Mouse (Mus musculus) adrenal gland, adult 8-10 months (tissue): ENCODE data around the gene Racgap1. TPM values are rescaled to one million over a fixed set of nuclear protein-coding genes. Genes with fewer than 3 reads are reported as not detected.

Experiments used
- DNase-seq: peaks from one replicate; pipeline ENCODE4 v3.0.0; 2022
- total RNA-seq, 4 experiments: library from RNA; stranded (reverse); gene quantifications; 2 replicates each; pipeline ENCODE4 v1.2.4; 2022

The Racgap1 gene
- total RNA-seq = 1 to 10 TPM; 2.5 to 5.6 (median 4.8) TPM

DNA sequence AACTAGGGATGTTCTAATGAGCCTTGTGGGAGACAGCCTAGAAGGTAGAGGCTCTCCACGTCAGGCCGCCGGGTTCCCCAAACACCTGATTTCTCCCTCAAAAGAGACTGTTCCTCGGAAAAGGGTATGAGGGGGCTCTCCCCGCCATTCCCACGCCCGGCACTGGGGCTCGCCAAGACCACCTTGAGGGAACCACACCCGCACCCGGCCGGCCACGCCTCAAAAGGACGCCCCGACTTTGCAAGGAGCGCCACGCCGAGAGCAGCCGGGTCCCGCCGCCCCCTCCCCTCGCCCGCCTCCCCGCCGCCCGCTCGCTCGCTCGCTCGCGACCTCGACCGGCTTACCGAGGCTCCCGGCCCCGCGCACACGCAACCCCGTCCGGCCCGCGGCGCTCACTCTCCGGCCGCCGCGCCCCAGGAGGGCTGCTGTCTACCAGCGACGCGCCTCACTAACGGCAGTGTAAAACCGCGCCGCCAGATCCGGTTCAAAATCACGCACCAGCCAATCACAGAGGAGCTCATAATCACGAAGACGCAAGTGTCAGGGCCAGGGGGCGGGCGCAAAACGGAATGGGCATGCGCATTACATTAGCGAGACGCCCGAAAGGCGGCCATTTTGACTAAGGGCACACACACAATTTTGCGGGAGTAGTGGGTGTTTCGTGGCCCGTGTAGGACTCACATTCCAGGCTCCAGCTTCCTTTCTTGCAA lies at the start of gene Racgap1:
Gene Racgap1 (minus strand): TSS at position 494 of the 710 bp plus-strand sequence.
- peak; percentile 95 for DNase-seq

- no peak for DNase-seq
These were observed 49.0 kb upstream of the Racgap1 start for GRCm38 (mm10) chr15:99700219-99701106.

DNA sequence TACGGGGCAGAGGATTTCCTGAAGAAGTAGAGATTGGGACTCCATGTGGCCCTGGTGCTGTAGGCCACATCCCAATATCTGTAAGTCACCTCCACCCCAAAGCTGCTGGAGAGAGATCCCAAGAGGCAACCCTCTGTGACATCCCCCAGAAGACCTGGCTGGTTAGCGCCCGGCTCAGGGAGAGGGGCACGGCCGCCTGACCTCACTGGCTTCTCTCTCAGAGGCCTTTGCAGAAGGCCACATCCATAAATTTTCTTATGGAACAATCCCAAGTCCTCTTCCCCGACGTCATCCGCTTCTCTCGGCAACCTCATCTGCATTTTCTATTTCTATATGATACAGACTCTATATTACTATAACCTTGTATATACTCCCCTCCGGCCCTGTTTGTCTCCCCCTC lies 48.3 kb upstream of the Racgap1 start:
- DNase-seq = no peak

GRCm38 (mm10) chr15:99698533-99699085 lies 47.2 kb upstream of the Racgap1 start:
- no peak for DNase-seq

- no peak for DNase-seq
These were observed 45.9 kb upstream of the Racgap1 start for GRCm38 (mm10) chr15:99697309-99697708.

- no peak for DNase-seq
These were observed 40.5 kb upstream of the Racgap1 start for GRCm38 (mm10) chr15:99691976-99692375.

DNA sequence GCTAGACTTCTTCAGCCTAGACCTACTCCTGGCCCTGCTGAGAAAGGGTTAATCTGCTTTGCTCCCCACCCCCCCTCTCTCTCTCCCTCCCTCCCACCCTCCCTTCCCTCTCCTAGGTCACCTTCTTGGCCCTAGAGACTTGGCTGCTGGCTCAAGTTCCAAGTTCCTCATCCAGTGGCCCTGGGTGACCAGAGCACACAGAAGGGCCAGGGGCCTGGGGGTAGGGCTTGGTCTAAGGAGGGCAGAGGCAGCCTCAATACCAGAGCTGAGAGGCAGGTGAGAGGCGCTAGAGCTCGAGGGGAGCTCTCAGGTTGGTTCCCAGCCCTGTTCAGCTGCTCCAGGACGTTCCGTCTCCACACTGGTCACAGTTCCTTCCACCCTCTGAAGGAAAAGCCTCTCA lies 39.5 kb upstream of the Racgap1 start:
- no peak for DNase-seq

GRCm38 (mm10) chr15:99688712-99689111 lies 37.3 kb upstream of the Racgap1 start:
- no peak for DNase-seq

GRCm38 (mm10) chr15:99684156-99684555 lies 32.7 kb upstream of the Racgap1 start:
- DNase-seq = no peak

- DNase-seq = no peak
These were observed 31.4 kb upstream of the Racgap1 start for GRCm38 (mm10) chr15:99682880-99683279.

- DNase-seq = no peak
These were observed 27.6 kb upstream of the Racgap1 start for GRCm38 (mm10) chr15:99679008-99679407.

GRCm38 (mm10) chr15:99678063-99678800 lies 26.8 kb upstream of the Racgap1 start:
- DNase-seq = no peak

DNA sequence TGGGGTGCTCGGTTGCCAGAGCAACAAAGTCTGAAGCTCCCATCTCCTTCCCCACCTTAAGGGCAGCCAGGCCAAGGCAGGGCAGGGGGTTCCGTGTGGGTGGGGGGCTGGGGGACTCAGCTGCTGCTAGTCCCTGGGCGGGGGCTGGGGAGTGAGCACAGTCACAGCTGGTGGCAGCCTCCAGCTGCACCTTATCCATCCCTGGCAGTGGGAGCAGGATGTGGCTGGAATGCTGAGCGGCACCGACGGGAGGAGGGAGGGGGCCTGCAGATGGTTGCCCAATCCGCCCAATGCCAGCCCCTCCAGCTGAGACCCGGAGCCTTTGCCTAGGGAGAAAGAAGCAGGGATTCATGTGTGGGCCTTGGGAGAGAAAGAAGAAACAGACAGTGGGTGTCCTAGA lies 25.6 kb upstream of the Racgap1 start:
- DNase-seq = no peak

GRCm38 (mm10) chr15:99674866-99675265 lies 23.4 kb upstream of the Racgap1 start:
- DNase-seq = no peak

DNA sequence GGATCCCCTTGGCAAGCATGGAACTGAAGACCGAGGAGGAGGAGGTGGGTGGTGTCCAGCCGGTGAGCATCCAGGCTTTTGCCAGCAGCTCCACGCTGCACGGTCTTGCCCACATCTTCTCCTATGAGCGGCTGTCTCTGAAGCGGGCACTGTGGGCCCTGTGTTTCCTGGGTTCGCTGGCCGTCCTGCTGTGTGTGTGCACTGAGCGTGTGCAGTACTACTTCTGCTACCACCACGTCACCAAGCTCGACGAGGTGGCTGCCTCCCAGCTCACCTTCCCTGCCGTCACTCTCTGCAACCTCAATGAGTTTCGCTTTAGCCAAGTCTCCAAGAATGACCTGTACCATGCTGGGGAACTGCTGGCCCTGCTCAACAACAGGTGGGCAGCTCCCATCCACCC lies 20.3 kb upstream of the Racgap1 start:
- no peak for DNase-seq

- no peak for DNase-seq
These were observed 19.7 kb upstream of the Racgap1 start for GRCm38 (mm10) chr15:99670964-99671670.

DNA sequence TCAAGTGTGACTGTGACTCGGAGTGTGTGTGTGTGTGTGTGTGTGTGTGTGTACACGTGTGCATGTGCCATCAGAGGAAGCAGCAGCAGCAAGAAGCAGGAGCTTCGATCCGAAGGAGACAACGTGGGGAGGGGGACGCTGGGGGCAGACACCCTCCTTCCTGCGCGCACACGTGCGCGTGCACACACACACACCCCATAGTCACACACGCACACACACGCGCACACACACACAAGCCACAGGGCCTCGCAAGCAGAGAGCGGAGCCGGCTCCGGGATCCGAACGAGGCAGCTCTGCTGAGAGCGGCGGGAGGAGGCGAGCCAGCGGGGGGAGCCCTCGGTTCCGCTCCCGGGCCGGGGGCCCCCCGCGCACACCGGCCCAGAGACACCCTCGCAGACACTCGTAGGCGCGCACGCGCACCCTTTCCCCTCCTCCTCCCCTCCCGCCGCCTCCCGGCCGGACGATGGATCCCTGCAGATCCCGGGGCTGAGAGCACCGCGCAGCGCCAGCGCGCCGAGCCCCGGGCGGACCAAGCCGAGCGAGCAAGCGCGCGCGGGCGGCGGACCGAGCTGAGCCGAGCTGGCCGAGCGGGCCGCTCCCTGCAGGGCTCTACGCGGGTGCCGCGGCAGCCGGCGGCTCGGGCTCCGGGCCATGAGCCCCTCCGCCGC lies 18.8 kb upstream of the Racgap1 start, which contains the start of gene Asic1:
Gene Asic1 (plus strand): TSS at position 215 of the 668 bp plus-strand sequence.
- DNase-seq = peak; percentile 46

DNA sequence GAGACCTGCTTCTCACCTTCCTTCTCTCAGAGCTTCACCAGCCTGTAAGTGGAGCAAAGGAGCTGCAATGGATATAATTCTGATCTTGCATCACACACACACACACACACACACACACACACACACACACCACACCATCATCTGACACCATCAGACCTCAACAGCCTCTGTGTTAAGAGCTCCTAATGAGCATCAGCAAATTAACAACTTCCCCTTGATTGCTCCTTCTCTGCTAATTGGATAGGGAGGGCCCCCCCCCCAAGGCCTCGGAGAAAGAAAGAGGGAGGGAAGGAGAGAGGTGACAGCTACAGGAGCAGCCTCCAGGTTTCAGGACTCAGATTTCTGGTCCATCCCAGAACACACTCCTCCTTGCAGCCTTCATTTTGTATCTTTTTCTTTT lies 17.9 kb upstream of the Racgap1 start:
- no peak for DNase-seq

GRCm38 (mm10) chr15:99668881-99669280 lies 17.4 kb upstream of the Racgap1 start:
- peak; percentile 46 for DNase-seq

DNA sequence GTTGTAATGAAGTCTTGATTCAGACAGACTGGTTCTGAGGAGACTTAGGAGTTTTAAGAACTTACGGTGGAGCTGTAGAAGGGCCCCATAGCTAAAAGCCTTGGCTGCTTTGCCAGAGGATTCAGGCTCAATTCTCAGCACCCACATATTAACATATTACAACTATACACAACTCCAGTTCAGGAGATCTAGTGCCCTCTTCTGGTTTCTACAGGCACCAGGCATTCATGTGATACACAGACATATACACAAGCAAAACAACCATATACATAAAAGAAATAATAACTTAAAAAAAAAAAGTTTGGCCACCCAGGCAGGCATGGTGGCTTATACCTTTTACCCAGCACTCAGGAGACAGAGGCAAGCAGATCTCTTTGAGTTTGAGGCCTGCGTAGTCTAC lies 16.1 kb upstream of the Racgap1 start:
- no peak for DNase-seq
